Comparison of ENCODE assay signal across 9 mouse cellular contexts in the genomic region with DNA sequence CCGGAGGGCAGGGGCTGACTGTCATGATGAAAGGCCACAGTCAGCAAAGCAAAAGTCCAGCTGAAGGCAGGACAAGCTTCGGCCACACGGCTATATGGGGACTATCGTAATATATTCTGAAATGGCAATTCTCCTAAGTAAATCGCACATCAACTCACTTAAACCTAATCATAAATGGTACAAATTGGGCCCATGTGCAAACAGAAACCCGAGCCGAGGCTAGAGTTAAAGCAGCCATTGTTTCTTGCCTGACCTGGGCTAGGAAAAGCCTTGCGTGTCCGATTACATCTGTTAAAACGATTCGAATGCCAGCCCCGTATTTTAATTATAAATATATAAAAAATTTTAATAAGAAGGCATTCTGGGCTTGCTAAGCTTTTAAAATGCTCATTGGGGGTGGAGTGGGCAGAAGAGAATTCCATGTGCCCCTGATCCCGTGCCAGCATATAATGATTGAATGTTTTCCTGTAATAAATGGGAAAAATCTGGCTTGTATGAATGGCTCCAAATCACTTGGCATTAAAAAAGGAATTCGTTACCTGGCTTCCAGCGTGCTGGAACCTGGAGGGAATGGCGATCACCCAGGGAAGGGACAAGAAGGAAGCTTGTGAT.
DNase-seq lines count a peak whose midpoint lies in the region; ATAC-seq and TF ChIP-seq lines count a peak whose summit lies in the region.
"Had no signal": no experiment of that assay in that cellular context is flagged by ENCODE, and none has a peak within 500 bp of the region (broad histone marks: within the 10 kb centered on the region; RNA-seq: fewer than 3 reads in every experiment).

No protein-coding gene starts in this region.

- peaks cover 30% of the 10 kb centered on the region for H3K4me1 ChIP-seq in kidney, embryonic 15.5 days
- peaks cover 33% of the 10 kb centered on the region for H3K4me1 ChIP-seq in embryonic facial prominence, embryonic 13.5 days
- H3K4me1 ChIP-seq in hindbrain, postnatal 0 days (ENCODE audit: insufficient read depth, low read length), result peaks cover 6% of the 10 kb centered on the region; the same call in 1 of the 2 replicates
- H3K4me1 ChIP-seq in midbrain, embryonic 15.5 days, result peaks cover 29% of the 10 kb centered on the region

- no peak for TF ChIP-seq CTCF in hindbrain, postnatal 0 days (IDR thresholded peaks at IDR 0.05; ENCODE audit: low read depth)

- H3K36me3 ChIP-seq in kidney, embryonic 15.5 days, result no peaks in the 10 kb centered on the region
- no peaks in the 10 kb centered on the region for H3K36me3 ChIP-seq in embryonic facial prominence, embryonic 13.5 days
- no peaks in the 10 kb centered on the region for H3K36me3 ChIP-seq in hindbrain, postnatal 0 days (ENCODE audit: insufficient read depth, low read length)
- H3K36me3 ChIP-seq in midbrain, embryonic 15.5 days (replicated peaks), result no peaks in the 10 kb centered on the region
- H3K36me3 ChIP-seq: neural tube, embryonic 12.5 days had no signal

- WGBS in kidney, embryonic 15.5 days, result 65% methylated on average over 16 of the region's 16 CpGs
- 12% methylated on average over 16 of the region's 16 CpGs for WGBS in embryonic facial prominence, embryonic 13.5 days
- 57% methylated on average over 16 of the region's 16 CpGs for WGBS in hindbrain, postnatal 0 days
- 58% methylated on average over 16 of the region's 16 CpGs for WGBS in midbrain, embryonic 15.5 days

- DNase-seq in kidney, postnatal 10 days, result no peak
- DNase-seq in hindbrain, postnatal 0 days (ENCODE audit: low spot score), result no peak
- no peak for DNase-seq in left cerebral cortex, adult 8-10 months (ENCODE audit: low spot score in 2 of 2)
- DNase-seq in frontal cortex, postnatal 14 days (ENCODE audit: low spot score in 2 of 2), result no peak
- DNase-seq: lung, postnatal 4 days had no signal

- H3K4me3 ChIP-seq in kidney, embryonic 15.5 days (replicated peaks), result no peak overlapping the region
- H3K4me3 ChIP-seq in embryonic facial prominence, embryonic 13.5 days, result no peak overlapping the region
- H3K4me3 ChIP-seq in hindbrain, postnatal 0 days (ENCODE audit: low read length), result no peak overlapping the region
- no peak overlapping the region for H3K4me3 ChIP-seq in midbrain, embryonic 15.5 days
- H3K4me3 ChIP-seq: neural tube, embryonic 12.5 days had no signal

- H3K27ac ChIP-seq in kidney, embryonic 15.5 days, result peak overlapping the region; percentile 82
- H3K27ac ChIP-seq in embryonic facial prominence, embryonic 13.5 days, result peak overlapping the region; percentile 70
- peak overlapping the region; percentile 20; the same call in 1 of the 2 replicates for H3K27ac ChIP-seq in hindbrain, postnatal 0 days
- H3K27ac ChIP-seq in midbrain, embryonic 15.5 days, result peak overlapping the region; percentile 65
- H3K27ac ChIP-seq: neural tube, embryonic 12.5 days had no signal

- H3K27me3 ChIP-seq in kidney, embryonic 15.5 days, result no peaks in the 10 kb centered on the region
- peaks cover 21% of the 10 kb centered on the region for H3K27me3 ChIP-seq in embryonic facial prominence, embryonic 13.5 days
- H3K27me3 ChIP-seq in hindbrain, postnatal 0 days (ENCODE audit: insufficient read depth, low read length), result no peaks in the 10 kb centered on the region
- no peaks in the 10 kb centered on the region for H3K27me3 ChIP-seq in midbrain, embryonic 15.5 days (replicated peaks)
- H3K27me3 ChIP-seq: neural tube, embryonic 12.5 days had no signal

- no peaks in the 10 kb centered on the region for H3K9me3 ChIP-seq in kidney, embryonic 15.5 days (replicated peaks)
- H3K9me3 ChIP-seq in embryonic facial prominence, embryonic 13.5 days, result no peaks in the 10 kb centered on the region
- H3K9me3 ChIP-seq in hindbrain, postnatal 0 days (ENCODE audit: low read length), result no peaks in the 10 kb centered on the region
- H3K9me3 ChIP-seq in midbrain, embryonic 15.5 days, result no peaks in the 10 kb centered on the region
- H3K9me3 ChIP-seq: neural tube, embryonic 12.5 days had no signal

- H3K4me2 ChIP-seq in kidney, embryonic 15.5 days, result no peak overlapping the region
- H3K4me2 ChIP-seq in embryonic facial prominence, embryonic 13.5 days, result peak overlapping the region; percentile 37
- H3K4me2 ChIP-seq in hindbrain, postnatal 0 days (ENCODE audit: low read depth, low read length), result no peak overlapping the region
- 0 out of 2 replicates have a peak overlapping the region, but pooled peaks have one; percentile 2 for H3K4me2 ChIP-seq in midbrain, embryonic 15.5 days
- H3K4me2 ChIP-seq: neural tube, embryonic 12.5 days had no signal

- no peak for ATAC-seq in kidney, embryonic 15.5 days (replicated peaks; ENCODE audit: low FRiP score)
- no peak for ATAC-seq in embryonic facial prominence, embryonic 13.5 days (ENCODE audit: insufficient number of reproducible peaks, insufficient read depth, low FRiP score, low TSS enrichment, low read depth)
- ATAC-seq in hindbrain, postnatal 0 days, result no peak
- no peak for ATAC-seq in midbrain, embryonic 15.5 days (replicated peaks)

- H3K9ac ChIP-seq in kidney, embryonic 15.5 days, result no peak overlapping the region
- H3K9ac ChIP-seq in embryonic facial prominence, embryonic 13.5 days, result no peak overlapping the region
- H3K9ac ChIP-seq in hindbrain, postnatal 0 days (replicated peaks; ENCODE audit: low read length), result no peak overlapping the region
- no peak overlapping the region for H3K9ac ChIP-seq in midbrain, embryonic 15.5 days
- H3K9ac ChIP-seq: neural tube, embryonic 12.5 days had no signal

Comparison
In these comparisons a context has a peak if more than half of its experiments do, and no peak if none do; other contexts are left out.
1. H3K27ac ChIP-seq: peak in every context shown above with its lines; median percentile 82 in kidney, embryonic 15.5 days; 70 in embryonic facial prominence, embryonic 13.5 days; 65 in midbrain, embryonic 15.5 days; 20 in hindbrain, postnatal 0 days.
2. H3K4me2 ChIP-seq: peak in embryonic facial prominence, embryonic 13.5 days (single experiment) and midbrain, embryonic 15.5 days (single experiment); none in kidney, embryonic 15.5 days (single experiment) and hindbrain, postnatal 0 days (single experiment).